Mouse (Mus musculus): ENCODE results near the gene Rtl6.

Gene Rtl6

GRCm38 (mm10) chr15:84537117-84537516 lies 20.5 kb downstream of the Rtl6 start:
- no peak for DNase-seq (ENCODE audit: low spot score in 2 of 2)

GRCm38 (mm10) chr15:84536611-84537010 lies 21.0 kb downstream of the Rtl6 start:
- no peak for DNase-seq (ENCODE audit: low spot score in 2 of 2)

GRCm38 (mm10) chr15:84535953-84536352 lies 21.7 kb downstream of the Rtl6 start:
- DNase-seq (ENCODE audit: low spot score in 2 of 2): no peak

- DNase-seq (ENCODE audit: low spot score in 2 of 2): peak in 1 of 2 experiments; percentile 17
Observed at GRCm38 (mm10) chr15:84532211-84532610, 25.4 kb downstream of the Rtl6 start.

- DNase-seq (ENCODE audit: low spot score in 2 of 2): peak; percentile 31 to 36
Observed at GRCm38 (mm10) chr15:84531535-84531934, 26.1 kb downstream of the Rtl6 start.

- no peak for DNase-seq (ENCODE audit: low spot score in 2 of 2)
Observed at GRCm38 (mm10) chr15:84526921-84527320, 30.7 kb downstream of the Rtl6 start.

GRCm38 (mm10) chr15:84525222-84525883 lies 32.3 kb downstream of the Rtl6 start:
- DNase-seq (ENCODE audit: low spot score in 2 of 2): no peak

- no peak for DNase-seq (ENCODE audit: low spot score in 2 of 2)
Observed at GRCm38 (mm10) chr15:84522953-84523689, 34.5 kb downstream of the Rtl6 start.

GRCm38 (mm10) chr15:84521486-84521885 lies 36.1 kb downstream of the Rtl6 start:
- no peak for DNase-seq (ENCODE audit: low spot score in 2 of 2)

GRCm38 (mm10) chr15:84518540-84518939 lies 39.1 kb downstream of the Rtl6 start:
- DNase-seq (ENCODE audit: low spot score in 2 of 2): no peak

GRCm38 (mm10) chr15:84512626-84513296 lies 44.9 kb downstream of the Rtl6 start:
- no peak for DNase-seq (ENCODE audit: low spot score in 2 of 2)

GRCm38 (mm10) chr15:84509981-84510380 lies 47.6 kb downstream of the Rtl6 start:
- DNase-seq (ENCODE audit: low spot score in 2 of 2): peak; percentile 59 to 66

GRCm38 (mm10) chr15:84509161-84509560 lies 48.5 kb downstream of the Rtl6 start:
- peak in 1 of 2 experiments; percentile 26 for DNase-seq (ENCODE audit: low spot score in 2 of 2)

- peak; percentile 67 to 74 for DNase-seq (ENCODE audit: low spot score in 2 of 2)
Observed at GRCm38 (mm10) chr15:84506026-84506425, 51.6 kb downstream of the Rtl6 start.

- no peak for DNase-seq (ENCODE audit: low spot score in 2 of 2)
Observed at GRCm38 (mm10) chr15:84504895-84505294, 52.7 kb downstream of the Rtl6 start.

Measured in right cerebral cortex, adult 2 months (tissue).